Mouse (Mus musculus): ENCODE results near the gene Agap2. TPM values are rescaled to one million over a fixed set of nuclear protein-coding genes. Genes with fewer than 3 reads are reported as not detected.

Agap2 gene
- polyA plus RNA-seq (2012; rRNA removed): 18.0 and 26.2 TPM in 2 replicates

DNA sequence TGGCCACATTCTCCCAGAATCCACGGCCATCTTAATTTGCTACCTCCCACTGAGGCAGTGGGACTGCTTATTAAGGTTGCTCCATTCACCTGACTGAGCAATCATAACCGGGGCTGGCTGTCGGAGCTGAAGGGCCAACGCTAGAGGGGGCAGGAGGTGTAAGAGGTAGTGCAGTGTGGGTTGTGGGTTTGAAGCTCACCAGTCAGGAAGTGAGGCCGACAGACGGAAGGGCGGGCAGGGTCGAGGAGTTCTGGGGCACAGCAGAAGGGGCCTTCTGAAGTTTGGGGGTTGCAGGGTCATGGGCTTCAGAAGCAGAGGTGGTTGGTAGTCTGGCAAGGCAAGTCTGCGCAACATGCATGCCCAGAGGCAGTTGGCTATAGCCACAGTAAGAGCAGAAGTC, at the start of gene Agap2:
Gene Agap2 (plus strand): TSS at position 205 of the 400 bp plus-strand sequence.

GRCm38 (mm10) chr10:127030336-127031296, 44.5 kb upstream of the Agap2 start, which contains the start of gene Tsfm:
Tsfm (minus strand) TSS chr10:127030840.

GRCm38 (mm10) chr10:127041274-127041766, 33.8 kb upstream of the Agap2 start, which contains the start of the genes Mettl1 and Eef1akmt3:
Mettl1 (plus strand) TSS chr10:127041414.
Eef1akmt3 (minus strand) TSS chr10:127041513.

GRCm38 (mm10) chr10:127047954-127048353, 27.1 kb upstream of the Agap2 start, which contains the start of gene Cyp27b1:
Cyp27b1 (plus strand) TSS chr10:127048250.

DNA sequence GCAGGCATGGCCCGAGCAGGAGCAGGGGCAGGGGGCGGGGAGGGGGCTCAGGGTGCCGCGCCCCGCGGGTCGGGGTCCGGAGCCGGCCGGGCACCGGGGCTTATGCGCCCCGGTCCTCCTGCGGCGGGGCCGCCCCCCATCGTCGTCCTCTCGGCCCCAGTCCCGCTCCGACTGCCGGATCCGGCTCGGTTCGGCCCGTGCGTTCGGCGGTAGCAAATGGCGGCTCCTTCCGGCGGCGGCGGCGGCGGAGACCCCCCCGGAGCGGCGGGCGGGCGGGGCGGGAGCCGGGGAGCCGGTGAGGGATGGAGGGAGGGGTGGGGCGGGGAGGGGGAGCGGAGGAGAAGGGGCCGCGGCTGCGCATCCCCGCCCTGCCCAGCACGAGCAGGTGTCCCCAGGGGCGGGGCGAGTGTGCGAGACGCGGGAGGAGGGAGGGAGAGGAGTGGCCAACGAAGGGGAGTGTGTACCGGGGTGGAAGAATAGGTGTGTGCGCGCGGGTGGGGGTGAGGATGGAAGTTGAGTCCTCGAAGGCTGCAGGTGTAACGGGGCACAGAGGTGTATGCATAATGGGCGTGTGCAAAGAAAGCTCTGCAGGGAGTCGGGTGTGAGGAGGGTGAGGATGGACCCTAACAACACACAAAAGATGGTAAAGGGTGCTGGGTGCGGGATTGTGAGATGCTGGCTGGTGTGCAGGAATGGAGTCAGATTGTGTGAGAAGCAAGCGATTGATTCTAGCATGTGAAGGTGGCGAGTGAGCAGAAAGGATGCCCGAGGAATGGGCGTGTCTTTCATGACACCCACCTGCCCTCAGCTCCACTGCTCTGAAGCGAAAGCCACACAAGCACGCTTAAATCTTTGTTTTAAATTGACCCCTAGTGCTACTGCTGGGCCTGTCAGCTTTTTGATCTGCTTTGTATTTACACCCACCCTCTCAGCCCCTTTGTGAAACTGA, 14.8 kb upstream of the Agap2 start, which contains the start of gene March9:
Gene March9 (minus strand): TSS at position 217 of the 949 bp plus-strand sequence.

GRCm38 (mm10) chr10:127063239-127063872, 11.7 kb upstream of the Agap2 start, which contains the start of gene Cdk4:
Cdk4 (plus strand) TSS chr10:127063534.

DNA sequence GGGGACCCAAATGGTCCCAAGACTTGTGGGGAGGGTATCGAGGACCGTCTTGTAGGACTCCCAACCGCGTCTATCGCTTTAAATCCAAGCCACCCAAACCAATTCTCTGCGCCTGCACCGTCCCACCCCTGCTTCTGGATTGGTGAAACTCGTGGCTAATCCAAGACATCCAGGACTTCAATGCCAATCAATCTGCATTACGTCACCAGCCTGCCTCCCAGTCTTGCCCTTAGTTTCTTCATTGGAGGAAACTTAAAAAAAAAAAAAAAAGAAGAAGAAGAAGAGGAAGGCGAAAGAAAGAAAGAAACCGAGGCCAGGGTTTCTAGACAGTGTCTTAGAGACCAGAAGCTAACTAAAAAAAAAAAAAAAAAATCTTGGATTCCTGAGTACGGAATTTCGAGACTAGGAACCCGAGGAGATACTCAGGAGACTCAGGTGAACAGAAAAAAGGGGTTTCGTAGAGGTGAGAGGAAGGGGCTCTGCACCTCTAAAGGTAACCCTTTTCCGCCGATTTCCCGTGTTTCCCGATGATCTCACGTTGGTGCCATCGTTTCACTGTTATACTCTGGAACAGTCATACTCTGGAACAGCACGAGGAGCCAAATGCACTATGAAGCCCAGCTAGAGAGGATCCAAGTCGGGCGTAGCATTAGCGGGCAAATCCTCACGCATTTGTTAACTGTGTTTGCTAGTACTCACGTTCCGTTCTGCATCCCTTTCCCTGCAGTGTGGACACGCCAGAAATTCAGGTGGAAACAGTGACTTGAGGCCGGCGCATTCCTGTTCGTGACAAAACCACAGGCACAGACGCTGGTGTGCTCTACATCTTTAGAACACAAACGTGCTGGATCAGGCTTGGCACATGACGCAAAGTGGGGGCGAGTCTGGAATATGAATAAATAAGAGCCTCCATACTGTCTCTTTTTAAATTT, 4.6 kb upstream of the Agap2 start, which contains the start of gene Tspan31:
Gene Tspan31 (minus strand): TSS at position 75 of the 932 bp plus-strand sequence.

DNA sequence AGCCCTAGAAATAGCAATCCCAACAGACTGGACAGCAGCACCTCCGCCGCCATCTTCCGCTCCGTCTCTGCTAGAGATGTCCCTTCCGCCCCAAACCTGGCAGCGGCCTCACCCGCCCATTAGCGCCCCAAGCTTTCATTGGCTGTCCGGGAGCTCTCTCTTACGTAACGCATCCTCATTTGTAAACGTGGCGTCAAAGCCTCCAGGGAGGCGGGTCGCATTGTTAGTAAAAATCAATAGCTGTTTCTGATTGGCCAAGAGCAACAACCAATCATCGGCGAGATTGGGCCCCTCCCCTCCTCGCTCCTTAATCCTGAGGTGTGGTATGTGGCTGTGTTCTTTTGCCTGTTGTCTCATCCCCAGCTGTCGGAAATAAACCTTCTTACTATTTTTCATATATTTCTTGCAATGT, 46.0 kb downstream of the Agap2 start, which contains the start of gene Os9:
Gene Os9 (minus strand): TSS at position 66 of the 412 bp plus-strand sequence.

Other genes starting within 250 kb of the Agap2 start
- gene Atp23, start 173.9 kb upstream of the Agap2 start, polyA plus RNA-seq (2012; rRNA removed): 13.9 and 15.1 TPM in 2 replicates
- gene Ctdsp2, start 96.6 kb upstream of the Agap2 start, polyA plus RNA-seq (2012; rRNA removed): 152 and 173 TPM in 2 replicates
- gene Avil, start 74.6 kb upstream of the Agap2 start, polyA plus RNA-seq (2012; rRNA removed): 0.09 and 0.25 TPM in 2 replicates
- gene Tsfm, start 44.4 kb upstream of the Agap2 start, polyA plus RNA-seq (2012; rRNA removed): 53.1 and 69.5 TPM in 2 replicates
- gene Mettl1, start 33.9 kb upstream of the Agap2 start, polyA plus RNA-seq (2012; rRNA removed): 29.7 and 33.5 TPM in 2 replicates
- gene Eef1akmt3, start 33.8 kb upstream of the Agap2 start, polyA plus RNA-seq (2012; rRNA removed): 0.95 and 1.1 TPM in 2 replicates
- gene Cyp27b1, start 27.0 kb upstream of the Agap2 start, polyA plus RNA-seq (2012; rRNA removed): 0.64 and 0.89 TPM in 2 replicates
- 19.1 and 27.0 TPM in 2 replicates for gene March9, start 15.1 kb upstream of the Agap2 start, polyA plus RNA-seq (2012; rRNA removed)
- gene Cdk4, start 11.8 kb upstream of the Agap2 start, polyA plus RNA-seq (2012; rRNA removed): 382 and 484 TPM in 2 replicates
- 105 and 119 TPM in 2 replicates for gene Tspan31, start 5.0 kb upstream of the Agap2 start, polyA plus RNA-seq (2012; rRNA removed)
- gene Os9, start 45.8 kb downstream of the Agap2 start, polyA plus RNA-seq (2012; rRNA removed): 72.1 and 89.3 TPM in 2 replicates
- gene B4galnt1, start 89.9 kb downstream of the Agap2 start, polyA plus RNA-seq (2012; rRNA removed): 11.4 and 16.1 TPM in 2 replicates
- 2.0 and 2.7 TPM in 2 replicates for gene Slc26a10, start 105.4 kb downstream of the Agap2 start, polyA plus RNA-seq (2012; rRNA removed)
- 71.4 and 75.9 TPM in 2 replicates for gene Arhgef25, start 114.8 kb downstream of the Agap2 start, polyA plus RNA-seq (2012; rRNA removed)
- 262 and 306 TPM in 2 replicates for gene Dtx3, start 120.4 kb downstream of the Agap2 start, polyA plus RNA-seq (2012; rRNA removed)
- 32.8 and 34.9 TPM in 2 replicates for gene Pip4k2c, start 136.3 kb downstream of the Agap2 start, polyA plus RNA-seq (2012; rRNA removed)
- gene Kif5a, start 188.1 kb downstream of the Agap2 start, polyA plus RNA-seq (2012; rRNA removed): 6.4 and 7.0 TPM in 2 replicates
- gene Dctn2, start 191.1 kb downstream of the Agap2 start, polyA plus RNA-seq (2012; rRNA removed): 245 and 250 TPM in 2 replicates
- 51.3 and 61.2 TPM in 2 replicates for gene Mbd6, start 213.7 kb downstream of the Agap2 start, polyA plus RNA-seq (2012; rRNA removed)
- gene Mars, start 236.5 kb downstream of the Agap2 start, polyA plus RNA-seq (2012; rRNA removed): 78.4 and 101 TPM in 2 replicates
- 6.0 and 7.4 TPM in 2 replicates for gene Arhgap9, start 246.7 kb downstream of the Agap2 start, polyA plus RNA-seq (2012; rRNA removed)